Mouse (Mus musculus) stomach, postnatal 0 days (tissue): ENCODE measurements around the gene Snx9.
A peak's percentile ranks its signal among the peaks of the same experiment; 100 is the strongest.

ENCODE experiments used
- CTCF ChIP-seq: IDR thresholded peaks from 2 replicates; pipeline ENCODE4 v1.5.1; 2016; ENCODE audit warnings: antibody characterized with exemption, low read depth, mild to moderate bottlenecking, moderate library complexity
- EP300 ChIP-seq: optimal IDR thresholded peaks from 2 replicates; pipeline ENCODE3; 2016; ENCODE audit warnings: antibody characterized with exemption

DNA sequence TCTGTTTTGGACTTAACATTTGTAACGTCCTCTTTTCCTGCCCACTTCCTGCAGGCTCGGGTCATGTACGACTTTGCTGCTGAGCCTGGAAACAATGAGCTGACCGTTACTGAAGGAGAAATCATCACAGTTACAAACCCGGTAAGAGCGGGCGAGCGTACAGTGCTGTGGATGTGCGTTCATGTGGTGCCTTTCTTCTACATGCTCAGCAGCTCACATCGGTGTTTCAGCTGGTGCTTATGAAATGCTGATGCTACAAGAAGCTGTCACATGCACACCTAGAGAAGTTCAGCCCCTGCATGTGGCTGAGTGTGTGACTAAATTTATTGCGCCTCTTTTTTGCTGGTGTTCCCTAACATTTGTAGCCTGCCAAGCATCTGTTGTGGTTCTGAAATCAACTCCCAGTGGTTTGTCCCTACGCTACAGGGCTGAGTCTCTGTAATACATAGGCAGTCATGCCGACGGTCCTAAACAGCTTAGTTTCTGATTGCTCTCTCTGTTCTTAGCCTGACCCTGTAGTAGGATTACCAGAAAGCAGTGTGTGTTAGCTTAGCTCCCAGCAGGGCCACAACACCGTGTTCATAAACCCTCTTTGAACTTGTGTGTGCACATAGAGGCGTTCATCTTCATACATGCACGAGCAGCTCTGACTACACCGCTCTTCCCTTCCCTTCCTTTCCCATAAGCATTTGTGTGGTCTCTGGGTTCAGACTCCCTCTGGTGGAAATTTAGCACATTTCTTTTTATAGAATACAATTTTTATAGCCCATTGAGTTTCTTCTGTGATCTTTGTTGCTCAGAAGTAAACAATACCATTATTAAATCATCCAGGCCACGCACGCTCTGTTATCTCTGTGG, 46.0 kb downstream of the Snx9 start:
- TF ChIP-seq CTCF (peak; percentile 85), EP300 (no peak)
